Mouse (Mus musculus) bone marrow macrophage, adult 2 months (primary cell): ENCODE results near the gene Mep1a.

Experiments
- CTCF ChIP-seq: IDR thresholded peaks from 2 replicates; pipeline ENCODE4 v1.5.1; 2012; ENCODE audit warnings: low read depth, mild to moderate bottlenecking, low read length, moderate library complexity
- POLR2A ChIP-seq: IDR thresholded peaks from 2 replicates; pipeline ENCODE4 v1.6.1; 2012; ENCODE audit warnings: mild to moderate bottlenecking, low read depth, low read length, borderline replicate concordance

DNA sequence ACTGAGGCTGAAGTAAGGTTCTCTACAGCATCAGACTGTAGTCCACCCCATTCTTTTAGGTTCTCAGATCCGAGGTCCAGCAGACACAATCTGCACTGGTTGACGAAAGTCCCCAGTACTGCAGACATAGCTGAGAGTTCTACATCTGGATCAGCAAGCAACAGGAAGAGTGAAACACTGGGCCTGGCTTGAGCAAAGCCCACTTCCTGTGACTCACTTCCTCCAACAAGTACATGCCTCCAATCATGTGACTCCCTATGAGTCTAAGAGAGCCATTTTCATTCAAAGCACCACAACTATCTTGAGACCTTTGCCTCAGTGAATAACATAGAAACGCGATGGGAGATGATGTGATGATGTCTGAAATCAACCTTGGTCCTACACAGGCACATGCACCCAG lies 28.6 kb upstream of the Mep1a start:
- no peak for TF ChIP-seq CTCF
- no peak for TF ChIP-seq POLR2A
